24 mouse cellular contexts compared by ENCODE assay signal in genomic region chr2:77618686-77619085, GRCm38 (mm10).
"Had no signal": no experiment of that assay in that cellular context is flagged by ENCODE, and none has a peak within 500 bp of the region (broad histone marks: within the 10 kb centered on the region; RNA-seq: fewer than 3 reads in every experiment).

No protein-coding gene starts in this region.

- H3K27me3 ChIP-seq: heart, embryonic 12.5 days; hindbrain, embryonic 12.5 days; intestine, embryonic 15.5 days; limb, embryonic 13.5 days; liver, embryonic 13.5 days; liver, embryonic 15.5 days had no signal

- H3K4me3 ChIP-seq: gastrocnemius, adult 2 months; heart, embryonic 10.5 days; heart, embryonic 12.5 days; hindbrain, embryonic 10.5 days; hindbrain, embryonic 12.5 days; intestine, embryonic 15.5 days; layer of hippocampus, adult 2 months; left cerebral cortex, adult 2 months; limb, embryonic 13.5 days; liver, embryonic 13.5 days; liver, embryonic 15.5 days had no signal

- H3K27ac ChIP-seq: gastrocnemius, adult 2 months; heart, embryonic 10.5 days; hindbrain, embryonic 10.5 days; hindbrain, embryonic 12.5 days; hindbrain, embryonic 14.5 days; intestine, embryonic 15.5 days; layer of hippocampus, adult 2 months; left cerebral cortex, adult 2 months; liver, embryonic 13.5 days; liver, embryonic 15.5 days had no signal

- ATAC-seq: hindbrain, embryonic 16.5 days; inflammation-experienced regulatory T-cells, adult 6 months; intestine, embryonic 15.5 days; intestine, postnatal 0 days had no signal

- H3K9ac ChIP-seq: heart, embryonic 12.5 days; hindbrain, embryonic 12.5 days; hindbrain, embryonic 14.5 days; intestine, embryonic 15.5 days; limb, embryonic 13.5 days; liver, embryonic 13.5 days; liver, embryonic 15.5 days had no signal

- DNase-seq: gastrocnemius, adult 2 months; gastrocnemius, postnatal 10 days; gastrocnemius, postnatal 25 days; heart, postnatal 10 days; heart, postnatal 4 days; kidney, adult 18-20 months; kidney, adult 8-10 months; kidney, postnatal 10 days; kidney, postnatal 25 days; kidney, postnatal 4 days; liver, embryonic 13.5 days had no signal

- H3K4me2 ChIP-seq: heart, embryonic 12.5 days; hindbrain, embryonic 12.5 days; hindbrain, embryonic 14.5 days; intestine, embryonic 15.5 days; limb, embryonic 13.5 days; liver, embryonic 13.5 days; liver, embryonic 15.5 days had no signal

- H3K9me3 ChIP-seq: heart, embryonic 10.5 days; heart, embryonic 12.5 days; hindbrain, embryonic 10.5 days; hindbrain, embryonic 12.5 days; intestine, embryonic 15.5 days; limb, embryonic 13.5 days; liver, embryonic 13.5 days; liver, embryonic 15.5 days had no signal

- H3K4me1 ChIP-seq: heart, embryonic 10.5 days; heart, embryonic 12.5 days; hindbrain, embryonic 10.5 days; hindbrain, embryonic 12.5 days; intestine, embryonic 15.5 days; limb, embryonic 13.5 days; liver, embryonic 13.5 days; liver, embryonic 15.5 days had no signal

- H3K36me3 ChIP-seq: heart, embryonic 10.5 days; heart, embryonic 12.5 days; hindbrain, embryonic 10.5 days; hindbrain, embryonic 12.5 days; intestine, embryonic 15.5 days; limb, embryonic 13.5 days; liver, embryonic 13.5 days; liver, embryonic 15.5 days had no signal
